20 mouse cellular contexts compared by ENCODE assay signal in the genomic region with DNA sequence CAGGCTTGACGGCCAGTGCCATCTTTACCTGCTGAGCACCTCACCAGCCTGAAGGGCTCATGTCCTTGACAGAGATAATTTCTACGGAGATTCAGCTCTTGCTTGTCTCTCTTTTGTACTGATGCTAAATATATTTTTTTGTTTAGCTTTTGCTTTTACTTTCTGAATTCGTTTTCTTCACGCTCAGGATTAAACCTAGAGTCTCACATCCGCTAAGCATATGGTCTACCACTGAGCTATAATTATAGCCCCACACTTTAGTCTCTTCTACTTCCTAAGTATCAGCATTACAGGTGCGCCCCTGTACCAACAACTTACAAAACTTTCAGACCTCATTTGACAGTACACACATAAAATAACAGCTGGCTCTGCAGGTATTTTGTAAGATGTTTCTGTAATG. TPM values are rescaled to one million over a fixed set of nuclear protein-coding genes. Genes with fewer than 3 reads are reported as not detected.
DNase-seq lines count a peak whose midpoint lies in the region; ATAC-seq lines count a peak whose summit lies in the region.
"Had no signal": no experiment of that assay in that cellular context is flagged by ENCODE, and none has a peak within 500 bp of the region (broad histone marks: within the 10 kb centered on the region; RNA-seq: fewer than 3 reads in every experiment).

No protein-coding gene starts in this region.

- DNase-seq in 416B (ENCODE audit: low read depth): peak; percentile 74
- DNase-seq in A20 (ENCODE audit: low read depth, low spot score): peak; percentile 60
- DNase-seq in layer of hippocampus, adult 11-12 months (ENCODE audit: low spot score): no peak
- DNase-seq in lung, postnatal 10 days: no peak
- DNase-seq in layer of hippocampus, adult 9-11 months: no peak
- DNase-seq: adrenal gland, postnatal 10 days; adrenal gland, postnatal 36 days; B cell, adult 2 months; cerebellum, adult 11 months; cerebellum, adult 2 months; cerebellum, adult 9-11 months; cerebellum, postnatal 25 days; forebrain, postnatal 0 days; gastrocnemius, adult 2 months; gastrocnemius, postnatal 25 days; heart, adult 2 months had no signal

- ATAC-seq in activated CD4-positive, CD25-positive, alpha-beta regulatory T cell, adult 4 months: peak; percentile 39
- ATAC-seq in inflammation-experienced regulatory T-cells, adult 6 months: peak; percentile 58
- ATAC-seq: forebrain, embryonic 14.5 days; forebrain, postnatal 0 days; intestine, embryonic 16.5 days had no signal

RNA-seq across cellular contexts. Expression of gene Kras, which starts 14.7 kb away (rescaled TPM):
- polyA plus RNA-seq in activated CD4-positive, CD25-positive, alpha-beta regulatory T cell, adult 4 months (2017; shearing (Covaris generic)): 10 to 100 TPM; 23.8 to 42.3 TPM
- polyA plus RNA-seq in inflammation-experienced regulatory T-cells, adult 6 months (2017; shearing (Covaris generic)): 10 to 100 TPM; 23.3 to 49.5 (median 37.0) TPM

RNA-seq across cellular contexts. Expression of gene Etfrf1, which starts 24.4 kb away (rescaled TPM):
- polyA plus RNA-seq in activated CD4-positive, CD25-positive, alpha-beta regulatory T cell, adult 4 months (2017; shearing (Covaris generic)): 10 to 100 TPM; 16.3 to 26.0 TPM
- polyA plus RNA-seq in inflammation-experienced regulatory T-cells, adult 6 months (2017; shearing (Covaris generic)): 10 to 100 TPM; 20.2 to 22.7 (median 22.6) TPM

RNA-seq across cellular contexts. Expression of gene Casc1, which starts 24.6 kb away (rescaled TPM):
- polyA plus RNA-seq in activated CD4-positive, CD25-positive, alpha-beta regulatory T cell, adult 4 months (2017; shearing (Covaris generic)): under 1 TPM; 0.19 to 0.57 TPM
- 1 to 10 TPM in 1 of 3 experiments, under 1 TPM in 2; 0.47 to 1.3 (median 0.55) TPM for polyA plus RNA-seq in inflammation-experienced regulatory T-cells, adult 6 months (2017; shearing (Covaris generic))

Comparison
In these comparisons a context has a peak if more than half of its experiments do, and no peak if none do; other contexts are left out.
1. DNase-seq: peak in 416B (single experiment) and A20 (single experiment); none in layer of hippocampus, adult 11-12 months (single experiment), lung, postnatal 10 days (single experiment) and layer of hippocampus, adult 9-11 months (single experiment).